Mouse (Mus musculus) cortical plate, adult 2 months (tissue): ENCODE measurements at regions not wholly inside any gene's neighbourhood (a gene's known extent, or its start where the extent isn't known, plus 50 kb on each side); places are given as distances from the start of the nearest gene placed in this dataset.

ENCODE experiments used
- CTCF ChIP-seq: fragments of 200-500 bp; IDR thresholded peaks from 2 replicates; pipeline ENCODE4 v1.5.1; 2011; ENCODE audit warnings: mild to moderate bottlenecking, control low read depth, low read length; ENCODE audit not compliant: insufficient read depth; ENCODE audit errors: extremely low read depth
- POLR2A ChIP-seq: fragments of 200-500 bp; IDR thresholded peaks from 2 replicates; pipeline ENCODE4 v1.6.1; 2011; ENCODE audit warnings: mild to moderate bottlenecking, low read length, control low read depth; ENCODE audit not compliant: insufficient read depth; ENCODE audit errors: extremely low read depth

- TF ChIP-seq POLR2A (no peak), CTCF (no peak)
These were observed 256.9 kb upstream of the Jmjd1c start for GRCm38 (mm10) chr10:66839058-66839457.
